29 mouse cellular contexts compared by ENCODE assay signal in the genomic region with DNA sequence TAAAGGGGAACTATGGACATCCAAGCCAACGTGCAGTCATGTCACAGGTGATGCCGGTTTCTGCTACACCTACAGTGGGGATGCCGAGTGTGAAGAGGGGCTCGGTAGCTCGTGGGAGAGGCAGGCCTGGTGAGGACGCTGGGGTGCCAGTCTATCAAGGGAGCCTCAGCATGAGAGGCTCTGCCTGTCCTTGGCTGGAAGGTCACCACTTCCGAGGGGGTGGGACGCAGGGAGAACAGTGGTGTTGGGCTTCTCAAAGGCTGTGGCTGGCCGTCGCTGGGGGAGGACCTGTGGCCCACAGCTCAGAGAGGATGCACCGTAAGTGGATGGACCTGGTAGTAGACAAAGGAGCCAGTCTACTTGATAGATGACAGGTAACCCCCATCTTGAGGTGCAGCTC. TPM values are rescaled to one million over a fixed set of nuclear protein-coding genes. Genes with fewer than 3 reads are reported as not detected.
DNase-seq lines count a peak whose midpoint lies in the region; ATAC-seq lines count a peak whose summit lies in the region.
"Had no signal": no experiment of that assay in that cellular context is flagged by ENCODE, and none has a peak within 500 bp of the region (broad histone marks: within the 10 kb centered on the region; RNA-seq: fewer than 3 reads in every experiment).

No protein-coding gene starts in this region.

- ATAC-seq in hindbrain, embryonic 16.5 days: 0 out of 2 replicates have a peak, but pooled peaks have one; percentile 4
- no peak for ATAC-seq in hindbrain, embryonic 11.5 days (ENCODE audit: low FRiP score)
- ATAC-seq in erythroblast, adult 5-6 weeks (replicated peaks; ENCODE audit: low FRiP score, poor library complexity, severe bottlenecking): 0 out of 2 replicates have a peak, but pooled peaks have one; percentile 45
- ATAC-seq: activated CD4-positive, CD25-positive, alpha-beta regulatory T cell, adult 4 months; forebrain, embryonic 13.5 days; intestine, embryonic 15.5 days had no signal

- no peak overlapping the region for H3K4me2 ChIP-seq in hindbrain, embryonic 16.5 days (ENCODE audit: low read length)
- no peak overlapping the region for H3K4me2 ChIP-seq in hindbrain, embryonic 11.5 days (replicated peaks; ENCODE audit: low read depth, low read length)
- H3K4me2 ChIP-seq: forebrain, embryonic 13.5 days; heart, embryonic 15.5 days; intestine, embryonic 15.5 days; limb, embryonic 15.5 days had no signal

- no peaks in the 10 kb centered on the region for H3K27me3 ChIP-seq in hindbrain, embryonic 16.5 days (replicated peaks; ENCODE audit: control insufficient read depth, insufficient read depth, low read length)
- no peaks in the 10 kb centered on the region for H3K27me3 ChIP-seq in hindbrain, embryonic 11.5 days (ENCODE audit: control insufficient read depth, insufficient read depth, low read length)
- H3K27me3 ChIP-seq: forebrain, embryonic 13.5 days; heart, embryonic 15.5 days; intestine, embryonic 15.5 days; limb, embryonic 15.5 days had no signal

- no peaks in the 10 kb centered on the region for H3K9me3 ChIP-seq in hindbrain, embryonic 16.5 days (ENCODE audit: control insufficient read depth, low read length)
- H3K9me3 ChIP-seq in hindbrain, embryonic 11.5 days (ENCODE audit: control insufficient read depth, low read length): no peaks in the 10 kb centered on the region
- H3K9me3 ChIP-seq: forebrain, embryonic 13.5 days; heart, embryonic 15.5 days; intestine, embryonic 15.5 days; limb, embryonic 15.5 days had no signal

- intact Hi-C loops in heart, postnatal 14 days (cut with DNase I): no loop called here

- H3K27ac ChIP-seq in hindbrain, embryonic 16.5 days (ENCODE audit: low read depth, low read length): no peak overlapping the region
- no peak overlapping the region for H3K27ac ChIP-seq in hindbrain, embryonic 11.5 days (ENCODE audit: low read depth, low read length)
- H3K27ac ChIP-seq: gastrocnemius, adult 2 months; heart, embryonic 15.5 days; intestine, embryonic 15.5 days; left cerebral cortex, adult 2 months; liver, embryonic 14.5 days had no signal

- WGBS in hindbrain, embryonic 16.5 days: 85% methylated on average over 11 of the region's 11 CpGs
- WGBS in hindbrain, embryonic 11.5 days: 86% methylated on average over 11 of the region's 11 CpGs

- peaks cover 8% of the 10 kb centered on the region for H3K4me1 ChIP-seq in hindbrain, embryonic 16.5 days (ENCODE audit: control insufficient read depth, insufficient read depth, low read depth, low read length)
- H3K4me1 ChIP-seq in hindbrain, embryonic 11.5 days (replicated peaks; ENCODE audit: control insufficient read depth, insufficient read depth, low read length): no peaks in the 10 kb centered on the region; the same call in 1 of the 2 replicates
- H3K4me1 ChIP-seq: heart, embryonic 15.5 days; intestine, embryonic 15.5 days had no signal

- H3K36me3 ChIP-seq in hindbrain, embryonic 16.5 days (ENCODE audit: control insufficient read depth, insufficient read depth, low read length): peaks cover 24% of the 10 kb centered on the region
- no peaks in the 10 kb centered on the region; the same call in 1 of the 2 replicates for H3K36me3 ChIP-seq in hindbrain, embryonic 11.5 days (ENCODE audit: control insufficient read depth, insufficient read depth, low read length)

- no peak overlapping the region for H3K9ac ChIP-seq in hindbrain, embryonic 16.5 days (ENCODE audit: low read depth, low read length)
- no peak overlapping the region for H3K9ac ChIP-seq in hindbrain, embryonic 11.5 days (ENCODE audit: low read depth, low read length)
- H3K9ac ChIP-seq: forebrain, embryonic 13.5 days; heart, embryonic 15.5 days; intestine, embryonic 15.5 days; limb, embryonic 15.5 days; liver, embryonic 14.5 days had no signal

- DNase-seq in adrenal gland, adult (ENCODE audit: inconsistent age in 2 of 2, low spot score in 1 of 2): peak; percentile 66 to 81
- DNase-seq in adrenal gland, postnatal 4 days (ENCODE audit: low spot score in 2 of 2): no peak
- no peak for DNase-seq in hindbrain, embryonic 11.5 days (ENCODE audit: low spot score)
- peak; percentile 65 for DNase-seq in adrenal gland, adult 2 months
- DNase-seq in natural killer cell, adult 2 months (ENCODE audit: low spot score in 2 of 2): no peak
- DNase-seq in heart, postnatal 14 days: no peak
- DNase-seq: cerebellum, adult 8-10 months; gastrocnemius, adult 2 months; kidney, adult 8-10 months; kidney, postnatal 10 days; left cerebral cortex, postnatal 4 days; lung, postnatal 4 days; right cerebral cortex, postnatal 14 days; spleen, adult 18-20 months had no signal

- no peak overlapping the region for H3K4me3 ChIP-seq in hindbrain, embryonic 16.5 days (ENCODE audit: low read length)
- no peak overlapping the region for H3K4me3 ChIP-seq in hindbrain, embryonic 11.5 days (ENCODE audit: low read depth, low read length)
- H3K4me3 ChIP-seq: forebrain, embryonic 13.5 days; gastrocnemius, adult 2 months; heart, embryonic 15.5 days; intestine, embryonic 15.5 days; left cerebral cortex, adult 2 months; limb, embryonic 15.5 days; myocyte had no signal

RNA-seq across cellular contexts. Expression of gene Asphd2, which starts 13.5 kb away (rescaled TPM):
- total RNA-seq in adrenal gland, postnatal 4 days (2021): 1 to 10 TPM; 9.5 to 9.9 TPM
- 29.5 and 37.0 TPM in 2 replicates for polyA plus RNA-seq in hindbrain, embryonic 16.5 days (2015; fragmentation: Nextera tagmentation; extraction: Ambion mirVana)
- 26.0 and 41.6 TPM in 2 replicates for polyA plus RNA-seq in hindbrain, embryonic 11.5 days (2014; fragmentation: Nextera tagmentation; extraction: Ambion mirVana)
- total RNA-seq in adrenal gland, adult 2 months (2021): 1 to 10 TPM; 2.1 to 6.5 TPM
- 2.1 and 5.1 TPM in 2 replicates for polyA plus RNA-seq in adrenal gland, adult 2 months (2012; rRNA removed)
- total RNA-seq in erythroblast, adult 5-6 weeks (2015; ENCODE audit: low replicate concordance): not detected in 2 replicates
- total RNA-seq in erythroblast, adult 5-6 weeks (2017; ENCODE audit: low replicate concordance): not detected in 2 replicates
- under 1 TPM; 0.55 to 0.80 TPM for total RNA-seq in heart, postnatal 14 days (2021)
- total RNA-seq: hematopoietic stem cell, adult 5-6 weeks; megakaryocyte-erythroid progenitor cell, adult 5-6 weeks had no signal
- polyA plus RNA-seq: activated CD4-positive, CD25-positive, alpha-beta regulatory T cell, adult 4 months had no signal

RNA-seq across cellular contexts. Expression of gene Gm6583, which starts 25.3 kb away (rescaled TPM):
- under 1 TPM in 1 of 2 experiments, not detected in 1; 0.23 TPM for total RNA-seq in adrenal gland, postnatal 4 days (2021)
- 0.17 and 0.21 TPM in 2 replicates for polyA plus RNA-seq in hindbrain, embryonic 16.5 days (2015; fragmentation: Nextera tagmentation; extraction: Ambion mirVana)
- 0.13 and 0.26 TPM in 2 replicates for polyA plus RNA-seq in hindbrain, embryonic 11.5 days (2014; fragmentation: Nextera tagmentation; extraction: Ambion mirVana)
- under 1 TPM in 1 of 2 experiments, not detected in 1; 0.14 TPM for total RNA-seq in adrenal gland, adult 2 months (2021)
- not detected in 2 replicates for polyA plus RNA-seq in adrenal gland, adult 2 months (2012; rRNA removed)
- not detected in 2 replicates for total RNA-seq in erythroblast, adult 5-6 weeks (2015; ENCODE audit: low replicate concordance)
- not detected in 2 replicates for total RNA-seq in erythroblast, adult 5-6 weeks (2017; ENCODE audit: low replicate concordance)
- total RNA-seq in heart, postnatal 14 days (2021): under 1 TPM in 1 of 2 experiments, not detected in 1; 0.10 TPM
- total RNA-seq: gastrocnemius, adult 2 months; gastrocnemius, postnatal 4 days; heart, adult 8-10 months; hematopoietic stem cell, adult 5-6 weeks; layer of hippocampus, postnatal 10 days; left cerebral cortex, adult 2 months; left cerebral cortex, postnatal 4 days; megakaryocyte-erythroid progenitor cell, adult 5-6 weeks had no signal
- polyA plus RNA-seq: activated CD4-positive, CD25-positive, alpha-beta regulatory T cell, adult 4 months had no signal

RNA-seq across cellular contexts. Expression of gene Hps4, which starts 38.3 kb away (rescaled TPM):
- total RNA-seq in adrenal gland, postnatal 4 days (2021): 10 to 100 TPM; 32.8 to 37.2 TPM
- 37.4 and 39.6 TPM in 2 replicates for polyA plus RNA-seq in hindbrain, embryonic 16.5 days (2015; fragmentation: Nextera tagmentation; extraction: Ambion mirVana)
- 29.8 and 30.0 TPM in 2 replicates for polyA plus RNA-seq in hindbrain, embryonic 11.5 days (2014; fragmentation: Nextera tagmentation; extraction: Ambion mirVana)
- 10 to 100 TPM; 19.9 to 61.1 TPM for total RNA-seq in adrenal gland, adult 2 months (2021)
- polyA plus RNA-seq in adrenal gland, adult 2 months (2012; rRNA removed): 62.7 and 64.6 TPM in 2 replicates
- total RNA-seq in erythroblast, adult 5-6 weeks (2015; ENCODE audit: low replicate concordance): 3.5 TPM in 1 of 2 replicates, not detected in the other
- 1.5 and 5.0 TPM in 2 replicates for total RNA-seq in erythroblast, adult 5-6 weeks (2017; ENCODE audit: low replicate concordance)
- 10 to 100 TPM; 14.6 to 15.9 TPM for total RNA-seq in heart, postnatal 14 days (2021)

RNA-seq across cellular contexts. Expression of gene Srrd, which starts 38.3 kb away (rescaled TPM):
- 10 to 100 TPM; 21.4 to 28.4 TPM for total RNA-seq in adrenal gland, postnatal 4 days (2021)
- 58.3 and 60.8 TPM in 2 replicates for polyA plus RNA-seq in hindbrain, embryonic 16.5 days (2015; fragmentation: Nextera tagmentation; extraction: Ambion mirVana)
- 49.8 and 50.5 TPM in 2 replicates for polyA plus RNA-seq in hindbrain, embryonic 11.5 days (2014; fragmentation: Nextera tagmentation; extraction: Ambion mirVana)
- total RNA-seq in adrenal gland, adult 2 months (2021): 10 to 100 TPM; 20.1 to 68.5 TPM
- 43.2 and 47.4 TPM in 2 replicates for polyA plus RNA-seq in adrenal gland, adult 2 months (2012; rRNA removed)
- total RNA-seq in erythroblast, adult 5-6 weeks (2015; ENCODE audit: low replicate concordance): 7.5 and 8.2 TPM in 2 replicates
- total RNA-seq in erythroblast, adult 5-6 weeks (2017; ENCODE audit: low replicate concordance): 0.17 and 3.3 TPM in 2 replicates
- total RNA-seq in heart, postnatal 14 days (2021): 1 to 10 TPM; 8.4 to 9.4 TPM

RNA-seq across cellular contexts. Expression of gene Tfip11, which starts 55.0 kb away (rescaled TPM):
- total RNA-seq in adrenal gland, postnatal 4 days (2021): 10 to 100 TPM; 35.9 to 43.0 TPM
- polyA plus RNA-seq in hindbrain, embryonic 16.5 days (2015; fragmentation: Nextera tagmentation; extraction: Ambion mirVana): 31.9 and 34.6 TPM in 2 replicates
- polyA plus RNA-seq in hindbrain, embryonic 11.5 days (2014; fragmentation: Nextera tagmentation; extraction: Ambion mirVana): 17.6 and 22.8 TPM in 2 replicates
- 10 to 100 TPM; 30.3 to 38.7 TPM for total RNA-seq in adrenal gland, adult 2 months (2021)
- polyA plus RNA-seq in adrenal gland, adult 2 months (2012; rRNA removed): 36.6 and 38.1 TPM in 2 replicates
- total RNA-seq in erythroblast, adult 5-6 weeks (2015; ENCODE audit: low replicate concordance): 3.5 and 4.6 TPM in 2 replicates
- 3.9 and 11.2 TPM in 2 replicates for total RNA-seq in erythroblast, adult 5-6 weeks (2017; ENCODE audit: low replicate concordance)
- total RNA-seq in heart, postnatal 14 days (2021): 10 to 100 TPM; 18.8 to 19.5 TPM

Comparison
In these comparisons a context has a peak if more than half of its experiments do, and no peak if none do; other contexts are left out.
1. DNase-seq: peak in adrenal gland, adult (2 of 2) and adrenal gland, adult 2 months (single experiment); none in adrenal gland, postnatal 4 days (0 of 2), hindbrain, embryonic 11.5 days (single experiment), natural killer cell, adult 2 months (0 of 2) and heart, postnatal 14 days (0 of 2).